Mouse (Mus musculus): ENCODE measurements around the gene Rln3.
"Not testable (repeated sequence)": the region's sequence is repeated elsewhere in the genome, so short reads cannot be mapped to it uniquely, and the experiment has no call there.

DNA sequence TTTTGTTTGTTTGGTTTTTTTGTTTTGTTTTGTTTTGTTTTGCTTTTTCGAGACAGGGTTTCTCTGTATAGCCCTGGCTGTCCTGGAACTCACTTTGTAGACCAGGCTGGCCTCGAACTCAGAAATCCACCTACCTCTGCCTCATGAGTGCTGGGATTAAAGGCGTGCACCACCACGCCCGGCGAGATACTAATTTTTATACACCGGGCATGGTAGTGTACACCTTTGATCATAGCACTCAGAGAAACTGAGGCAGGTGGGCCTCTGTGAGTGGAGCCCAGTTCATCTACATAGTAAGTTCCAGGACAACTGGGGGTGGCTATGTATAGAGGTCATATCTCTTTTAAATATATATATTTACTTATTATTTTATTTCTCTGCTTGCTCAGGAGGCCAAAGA is 39.3 kb downstream of the Rln3 start:
- not testable (repeated sequence) for TF ChIP-seq CTCF (IDR thresholded peaks at IDR 0.05; ENCODE audit: borderline replicate concordance, insufficient read depth, low read depth, low read length); POLR2A (IDR thresholded peaks at IDR 0.05; ENCODE audit: borderline replicate concordance, insufficient read depth, low read length)

Data from cerebellum, adult 2 months (tissue).